Mouse (Mus musculus): ENCODE measurements around the gene Macf1.

The Macf1 gene

DNA sequence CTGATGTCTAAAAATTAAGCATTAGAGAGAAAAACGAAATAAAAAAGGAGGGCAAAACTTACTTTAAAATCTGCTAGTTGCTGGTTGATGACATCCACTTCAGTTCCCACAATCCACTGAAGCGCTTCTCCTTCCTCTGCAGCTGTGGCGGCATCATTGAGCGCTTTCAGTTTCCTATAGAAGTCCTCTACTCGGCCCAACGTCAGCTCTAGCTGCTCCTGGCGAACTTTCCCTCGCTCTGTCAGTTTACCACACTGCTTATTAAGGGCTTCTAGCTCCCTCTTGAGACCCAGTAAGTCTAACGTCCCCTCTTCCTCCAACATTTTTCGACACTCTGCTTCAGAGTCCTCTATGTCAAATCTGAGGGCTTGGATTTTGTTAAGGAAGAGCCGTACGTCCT lies 252.2 kb downstream of the Macf1 start:
- no peak for DNase-seq

DNA sequence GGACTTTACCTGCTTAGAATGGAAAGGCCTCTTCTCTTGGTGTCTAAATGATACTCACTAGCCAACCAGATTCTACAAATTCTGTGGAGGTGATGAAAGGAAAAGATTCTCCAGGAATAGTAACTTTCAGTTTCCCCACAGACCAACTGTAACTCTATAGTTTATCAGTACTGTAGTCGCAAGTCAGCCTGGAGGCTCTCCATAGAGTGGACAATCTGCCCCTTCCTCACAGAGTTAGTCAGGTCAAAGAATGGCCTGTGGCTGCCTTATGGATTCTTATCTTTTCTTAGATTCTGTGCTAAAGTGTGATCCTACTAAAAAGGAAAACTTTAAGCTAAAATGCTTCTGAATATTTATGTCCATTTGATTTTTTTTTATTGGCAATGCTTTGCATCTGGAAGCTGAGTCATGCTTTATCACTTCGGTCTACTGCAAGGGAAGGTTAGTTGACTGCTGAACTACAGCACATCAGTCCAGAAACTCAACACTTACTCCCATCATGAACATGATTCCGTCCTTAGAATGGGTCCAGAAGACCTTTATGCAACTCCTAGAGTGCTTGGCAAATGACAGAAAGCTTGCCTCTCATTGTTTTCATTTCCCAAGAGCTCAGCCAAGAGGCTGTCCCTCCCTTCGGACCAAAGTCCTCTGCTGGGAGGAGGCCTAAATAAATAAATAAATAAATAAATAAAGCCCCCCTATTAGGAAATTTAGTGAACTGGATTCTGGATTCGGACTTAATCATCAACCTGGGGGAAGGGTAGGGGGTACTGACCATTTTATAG lies 256.1 kb downstream of the Macf1 start:
- no peak for DNase-seq

DNA sequence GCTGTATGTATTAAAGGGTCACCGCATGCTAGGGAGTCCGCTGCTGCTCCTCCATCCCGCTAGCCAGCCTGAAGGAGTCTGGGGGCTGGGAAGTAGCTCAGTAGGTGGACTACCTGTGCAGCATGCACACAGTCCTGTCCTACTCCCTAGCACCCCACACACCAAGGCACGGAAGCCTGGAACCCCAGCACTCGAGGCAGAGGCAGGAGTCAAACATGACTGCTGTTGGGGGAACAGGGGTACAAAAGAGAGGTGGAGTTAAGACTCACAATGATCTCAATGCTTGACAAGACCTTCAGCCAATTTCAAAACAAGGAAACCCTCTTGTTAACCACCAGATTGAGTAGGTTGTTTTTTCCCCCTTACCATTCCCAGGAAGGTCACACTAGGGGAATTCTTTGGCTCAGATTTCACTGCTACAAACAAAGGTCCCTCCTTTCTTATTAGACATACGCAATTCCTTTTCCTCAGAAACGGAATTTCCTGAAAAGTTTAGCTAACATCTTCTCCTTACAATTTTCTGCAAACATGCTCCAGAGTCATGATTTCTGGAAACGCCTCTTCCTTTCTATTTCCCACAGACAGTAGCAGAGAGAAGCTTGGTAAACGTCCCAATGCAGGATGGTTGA lies 256.8 kb downstream of the Macf1 start:
- no peak for DNase-seq

DNA sequence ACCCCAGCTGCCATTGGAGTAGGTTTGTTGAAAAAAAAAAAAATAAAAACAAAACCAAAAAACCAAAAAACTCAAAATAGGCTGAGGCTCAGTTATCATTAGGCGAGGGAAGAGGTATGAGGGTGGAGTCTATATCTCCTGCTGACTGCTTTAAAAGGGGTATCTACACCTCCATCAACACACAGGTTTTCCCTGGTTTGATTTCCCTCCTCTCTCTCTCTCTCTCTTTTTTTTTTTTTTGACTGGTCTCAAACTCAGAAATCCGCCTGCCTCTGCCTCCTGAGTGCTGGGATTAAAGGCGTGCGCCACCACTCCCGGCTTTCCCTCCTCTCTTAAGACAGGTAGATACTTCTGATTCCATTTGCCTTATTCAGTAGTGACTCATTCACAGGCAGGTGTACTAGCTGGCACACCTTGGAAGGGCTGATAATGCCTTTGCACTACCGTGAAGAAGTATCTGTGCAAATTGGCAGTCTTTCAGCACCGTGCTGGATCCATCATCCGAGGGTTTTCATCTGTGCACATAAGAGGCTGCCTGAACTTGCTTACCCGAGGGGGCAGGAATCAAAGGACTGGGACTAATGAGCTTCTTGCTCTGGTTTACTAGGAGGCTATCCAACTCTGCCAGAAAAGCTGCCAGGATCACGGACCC lies 257.6 kb downstream of the Macf1 start:
- no peak for DNase-seq

DNA sequence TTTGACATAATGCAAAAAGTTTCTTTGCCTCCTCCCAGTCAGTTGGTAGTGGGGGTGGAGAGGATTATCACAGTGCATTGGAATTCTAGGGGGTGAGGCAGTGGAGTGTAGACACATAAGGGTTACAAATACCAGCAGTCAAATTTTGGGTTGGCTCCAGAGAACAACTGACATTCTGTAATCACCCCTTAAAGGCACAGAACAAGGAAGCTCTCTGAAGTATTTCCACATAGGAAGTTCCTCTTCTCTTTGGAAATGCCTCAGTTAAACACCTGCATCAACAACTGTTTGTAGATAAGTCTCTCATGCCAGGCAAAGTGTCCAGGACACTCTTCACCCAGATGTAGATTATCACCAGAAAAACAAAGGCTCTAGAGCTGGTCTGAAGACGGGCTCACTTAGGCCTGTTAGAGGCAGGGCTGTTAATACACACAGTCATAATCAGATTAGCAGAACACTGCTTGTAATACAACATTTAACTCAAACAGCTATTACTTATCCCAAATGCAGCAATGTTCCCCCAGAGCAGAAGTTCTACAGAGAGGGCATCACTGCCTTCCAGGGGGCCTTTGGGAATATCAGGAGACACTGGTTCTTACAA lies 258.4 kb downstream of the Macf1 start:
- no peak for DNase-seq

DNA sequence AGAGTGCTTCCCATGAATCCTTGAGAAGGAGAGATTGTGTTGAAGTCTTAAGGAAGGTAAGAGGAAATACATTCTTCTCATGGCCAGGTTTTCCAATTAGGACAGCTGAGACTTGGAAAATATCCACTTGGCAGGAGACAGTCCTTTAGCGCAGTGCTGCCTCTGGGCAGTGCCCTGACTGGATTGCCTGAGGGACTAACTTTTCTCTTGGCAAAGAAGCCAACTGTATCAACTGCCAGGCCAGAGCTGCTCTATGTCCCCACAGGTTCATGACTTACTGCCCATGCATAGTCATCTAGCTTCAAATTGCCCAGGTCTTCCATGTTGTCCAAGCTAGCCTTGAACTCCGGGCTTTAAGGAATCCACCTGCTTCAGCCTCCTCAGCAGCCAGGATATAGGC lies 260.1 kb downstream of the Macf1 start:
- no peak for DNase-seq

DNA sequence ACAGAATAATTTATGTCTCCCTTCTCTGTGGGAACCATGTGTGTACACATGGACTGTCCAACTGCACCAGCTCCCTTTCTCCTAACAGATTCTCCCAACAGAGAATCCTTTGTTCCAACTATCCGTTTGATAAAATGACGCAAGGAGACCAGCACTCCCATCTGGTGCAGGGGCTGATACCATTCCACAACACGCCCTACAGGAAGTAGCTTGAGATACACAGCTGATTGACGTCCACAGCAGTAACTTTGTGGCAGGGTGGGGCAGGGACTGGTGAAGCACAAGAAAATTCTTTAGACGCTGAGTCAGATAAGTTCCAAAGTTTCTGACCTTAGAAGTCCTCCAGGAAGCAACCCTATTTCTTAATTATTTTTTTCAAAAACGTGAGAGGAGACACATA lies 261.3 kb downstream of the Macf1 start:
- peak; percentile 54 for DNase-seq

DNA sequence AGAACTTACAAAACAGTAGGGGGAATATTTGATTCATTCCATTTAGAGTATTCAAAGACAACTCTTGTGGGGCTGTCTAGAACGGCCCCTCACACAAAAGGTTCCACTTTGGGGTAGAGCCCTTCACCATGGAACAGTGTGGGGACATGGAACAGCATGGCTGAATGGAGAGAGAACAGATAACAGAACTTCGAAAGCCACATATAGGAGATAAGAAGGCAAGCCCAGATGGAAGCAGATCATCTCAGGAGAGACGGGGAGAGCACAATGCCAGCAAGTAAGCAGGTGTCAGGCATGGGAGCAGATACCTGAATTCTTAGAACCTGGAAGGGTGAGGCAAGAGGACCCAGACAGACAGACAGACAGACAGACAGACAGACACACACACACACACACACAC lies 266.1 kb downstream of the Macf1 start:
- DNase-seq = no peak

DNA sequence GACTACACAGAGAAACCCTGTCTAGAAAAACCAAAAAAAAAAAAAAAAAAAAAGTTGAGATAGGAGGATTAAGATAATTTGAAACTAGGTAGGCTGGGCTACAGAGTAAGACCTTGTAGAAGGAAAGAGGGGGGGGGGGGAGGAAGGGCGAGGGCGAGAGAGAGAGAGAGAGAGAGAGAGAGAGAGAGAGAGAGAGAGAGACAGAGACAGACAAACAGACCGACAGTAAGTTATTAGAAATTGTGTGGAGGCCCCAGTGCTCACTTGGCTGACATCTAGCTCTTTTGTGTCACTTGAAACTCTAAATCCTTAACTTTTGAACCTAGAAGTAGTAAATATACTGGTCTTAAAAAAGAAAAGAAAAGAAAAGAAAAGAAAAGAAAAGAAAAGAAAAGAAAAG lies 266.7 kb downstream of the Macf1 start:
- DNase-seq = no peak

DNA sequence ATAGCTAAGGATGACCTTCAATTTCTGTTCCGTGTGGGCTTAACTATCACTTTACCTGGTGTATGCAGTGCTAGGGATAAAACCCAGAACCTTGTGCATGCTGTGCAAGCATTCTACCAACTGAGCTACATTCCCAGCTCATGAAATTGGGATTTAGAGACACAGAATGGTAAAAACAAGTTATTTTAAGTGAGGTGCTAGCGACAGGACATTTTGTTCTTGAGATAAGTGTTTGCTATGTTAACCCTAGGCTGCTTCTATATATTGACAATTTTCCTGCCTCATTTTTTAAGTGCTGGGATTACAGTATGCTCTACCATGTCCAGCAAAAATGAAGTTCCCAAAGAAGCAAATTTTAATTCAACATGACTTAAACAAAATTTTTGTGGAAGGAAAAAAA lies 267.3 kb downstream of the Macf1 start:
- DNase-seq = no peak

DNA sequence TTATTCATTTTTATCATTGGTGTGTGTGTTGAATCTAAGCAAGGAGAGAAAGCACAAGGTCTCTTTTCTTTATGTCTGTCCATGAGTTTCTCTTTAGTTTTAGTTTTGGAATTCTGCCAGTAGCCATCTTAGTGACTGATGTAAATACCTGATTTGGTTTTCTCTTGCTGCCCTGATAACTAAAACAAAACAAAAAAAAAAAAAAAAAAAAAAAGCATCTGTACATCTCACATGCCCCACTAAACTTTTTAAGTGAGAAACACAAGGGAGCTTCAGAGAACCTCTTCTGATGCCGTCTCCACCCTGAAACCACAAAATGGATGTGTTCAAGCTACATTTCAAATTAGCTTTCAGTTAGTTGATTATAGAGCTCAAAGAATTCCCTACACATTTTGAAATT lies 268.6 kb downstream of the Macf1 start:
- DNase-seq = no peak

DNA sequence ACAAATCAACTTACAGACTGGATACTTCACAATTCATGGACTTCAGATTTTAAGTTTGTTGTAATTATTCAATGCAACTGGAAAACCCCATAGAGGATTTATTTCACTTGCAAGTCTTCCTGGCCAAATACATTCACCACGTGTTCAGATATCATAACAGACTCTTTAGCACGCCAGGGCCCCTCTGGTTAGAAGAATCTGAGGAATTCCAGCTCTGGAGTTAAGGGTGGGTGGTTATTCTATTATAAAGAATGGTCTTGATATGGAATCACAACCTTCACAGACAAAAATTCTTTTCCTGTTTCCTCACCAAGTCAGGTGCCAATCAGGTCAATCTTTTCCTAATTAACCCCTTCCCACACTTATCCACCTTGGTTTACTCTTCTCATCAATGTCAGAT lies 270.3 kb downstream of the Macf1 start:
- DNase-seq = no peak

DNA sequence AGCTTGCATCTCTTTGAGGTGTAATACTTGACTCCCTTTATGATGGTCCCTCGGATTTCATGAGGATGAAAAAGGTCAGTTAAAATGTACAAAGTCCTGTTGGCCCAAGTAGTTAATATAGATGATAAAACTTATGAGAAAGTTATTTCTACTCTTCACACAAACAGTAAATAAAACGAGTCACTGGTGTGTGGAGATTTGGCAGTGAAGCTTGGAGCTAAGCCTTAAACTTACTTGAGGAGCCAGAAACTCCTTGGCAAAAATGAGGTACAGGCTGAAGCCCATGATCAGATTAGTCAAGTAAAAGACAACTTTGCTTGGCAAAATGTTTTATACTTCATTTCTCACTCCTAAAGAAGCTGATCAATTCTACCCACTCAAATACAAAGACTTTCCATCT lies 271.2 kb downstream of the Macf1 start:
- no peak for DNase-seq

DNA sequence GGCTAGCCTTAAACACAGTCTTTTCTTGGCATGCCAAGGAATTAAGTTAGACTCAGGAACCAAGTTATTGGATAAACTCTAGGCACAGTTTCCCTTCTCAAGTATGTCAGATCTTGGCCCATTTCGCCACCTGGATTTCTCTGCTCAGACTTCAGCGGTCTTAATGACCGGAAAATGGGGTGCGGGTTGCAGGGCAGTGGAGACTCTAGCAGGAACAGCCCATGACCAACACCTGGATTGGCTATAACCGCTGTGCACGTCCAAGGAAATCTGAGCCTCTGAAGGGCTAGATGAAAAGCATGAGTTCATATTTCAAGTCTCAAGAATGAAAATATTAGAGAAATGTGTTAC lies 271.7 kb downstream of the Macf1 start:
- DNase-seq = no peak

DNA sequence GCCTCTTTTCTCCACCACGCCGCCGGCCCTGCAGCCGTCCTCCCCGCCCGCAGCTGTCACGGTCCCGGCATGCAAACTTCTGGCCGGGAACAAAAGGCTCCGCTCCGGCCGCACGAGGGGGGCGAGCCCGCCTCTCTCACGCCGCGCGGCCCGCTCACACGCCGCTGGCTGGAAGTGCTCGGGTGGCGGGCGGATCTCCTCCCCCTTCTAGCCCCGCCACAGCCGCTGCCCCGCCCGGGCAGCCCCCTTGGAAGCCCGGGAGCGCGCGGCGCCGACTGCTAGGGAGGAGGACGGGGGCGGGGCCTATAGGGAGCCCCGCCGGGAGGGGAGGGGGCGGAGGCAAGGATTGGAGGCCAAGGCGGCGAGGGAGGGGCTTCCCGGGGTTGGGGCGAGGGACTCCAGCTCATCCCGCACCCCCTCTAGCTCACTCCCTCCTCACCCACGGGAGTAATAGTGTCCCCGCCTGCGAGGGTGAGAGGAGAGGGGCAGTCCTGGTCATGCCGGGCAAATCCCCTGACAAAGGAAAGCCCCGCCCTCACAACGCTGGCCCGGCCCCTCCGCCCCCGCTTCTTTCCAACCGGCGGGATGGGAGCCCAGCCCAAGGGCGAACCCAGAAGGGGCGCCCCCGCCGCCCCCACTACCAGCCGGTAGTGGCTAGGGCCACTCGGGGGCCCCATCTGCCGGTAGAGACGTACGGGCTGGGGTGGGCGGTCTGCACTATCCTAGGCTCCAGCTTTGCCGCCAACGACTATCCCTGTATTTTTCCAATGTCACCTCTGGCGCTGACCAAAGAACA lies 272.2 kb downstream of the Macf1 start:
- DNase-seq = peak; percentile 91

DNA sequence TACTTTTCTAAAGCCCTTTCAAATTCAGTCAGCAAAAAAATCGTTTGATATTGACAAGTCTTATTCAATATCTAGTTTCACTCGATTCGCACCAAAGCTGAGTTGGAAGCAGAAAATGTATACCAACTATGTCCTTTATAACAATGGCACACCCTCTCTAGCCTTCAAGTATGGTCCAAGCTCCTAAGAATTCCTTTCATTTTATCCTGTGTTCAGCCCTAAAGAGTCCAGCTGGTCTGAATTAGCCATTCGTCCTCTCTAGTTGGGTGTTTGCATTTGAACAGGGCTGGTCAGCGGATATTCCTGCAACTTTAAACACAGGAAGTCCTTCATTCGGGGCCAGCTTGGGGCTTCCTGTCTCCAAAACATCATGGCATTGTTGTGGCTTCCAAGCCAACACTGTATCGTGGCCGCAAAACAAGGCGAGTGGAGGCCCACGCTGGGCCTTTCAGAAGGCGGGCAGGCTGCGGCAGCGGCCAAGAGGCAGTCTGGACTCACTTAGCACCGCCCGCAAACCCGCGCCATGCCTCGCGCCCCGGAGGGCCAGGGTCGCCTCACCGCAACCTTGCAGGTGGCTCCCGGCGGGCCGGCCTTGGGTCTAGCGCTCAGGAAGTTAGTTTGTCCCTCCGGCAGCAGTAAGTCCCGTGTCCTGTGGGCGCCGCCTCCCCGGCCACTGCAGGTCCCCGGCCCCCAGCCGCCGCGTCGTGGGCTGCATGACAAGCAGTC lies 273.0 kb downstream of the Macf1 start:
- DNase-seq = peak; percentile 51

DNA sequence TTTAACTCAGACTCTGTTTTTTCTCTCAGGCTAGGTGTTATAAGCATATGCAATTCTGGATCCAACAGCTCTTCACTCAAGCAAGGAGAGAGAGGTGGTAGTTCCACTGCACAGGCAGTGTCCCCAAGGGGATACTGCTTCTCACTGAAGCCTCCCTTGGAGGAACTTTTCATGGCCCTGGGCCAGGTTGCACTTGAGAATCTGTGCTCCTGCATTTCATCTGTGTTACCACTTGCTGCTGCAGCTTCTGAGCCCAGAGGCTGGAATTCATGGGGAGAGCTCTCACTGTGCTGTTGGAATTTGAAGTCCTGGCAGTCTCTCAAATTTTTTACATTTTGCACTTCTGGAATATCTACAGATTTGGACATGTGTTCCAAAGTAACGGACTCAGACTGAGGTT lies 274.4 kb downstream of the Macf1 start:
- no peak for DNase-seq

DNA sequence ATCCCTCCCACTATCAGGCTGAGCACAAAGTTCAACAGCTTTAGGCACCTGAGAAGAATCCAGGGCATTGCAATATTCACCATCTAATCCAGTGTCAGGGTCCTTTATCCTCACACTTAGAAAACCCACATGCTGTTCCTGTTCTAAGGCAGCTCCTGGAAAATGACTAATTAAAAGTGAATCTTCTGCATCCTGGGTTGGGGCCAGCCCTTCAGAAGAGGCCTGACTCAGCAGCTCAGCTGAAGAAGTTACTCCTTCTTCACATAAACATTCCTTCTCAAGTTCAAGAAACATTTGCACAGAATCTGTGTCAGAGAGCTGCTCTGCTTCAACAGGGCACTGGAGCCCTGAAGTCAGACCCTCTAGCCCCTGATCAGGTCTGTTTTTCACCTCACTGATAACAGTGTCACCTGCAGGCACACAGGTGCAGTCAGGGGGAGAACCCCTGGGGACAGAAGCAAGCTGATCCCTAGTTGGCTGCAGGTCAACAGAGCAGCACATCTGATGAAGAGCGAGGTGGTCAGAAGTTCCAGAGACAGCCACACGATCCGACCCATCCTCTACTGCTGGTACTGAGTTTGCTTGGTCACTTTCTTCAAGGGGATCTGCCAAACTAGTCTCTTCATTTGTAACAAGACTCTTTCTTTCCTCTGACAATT lies 275.0 kb downstream of the Macf1 start:
- DNase-seq = no peak

DNA sequence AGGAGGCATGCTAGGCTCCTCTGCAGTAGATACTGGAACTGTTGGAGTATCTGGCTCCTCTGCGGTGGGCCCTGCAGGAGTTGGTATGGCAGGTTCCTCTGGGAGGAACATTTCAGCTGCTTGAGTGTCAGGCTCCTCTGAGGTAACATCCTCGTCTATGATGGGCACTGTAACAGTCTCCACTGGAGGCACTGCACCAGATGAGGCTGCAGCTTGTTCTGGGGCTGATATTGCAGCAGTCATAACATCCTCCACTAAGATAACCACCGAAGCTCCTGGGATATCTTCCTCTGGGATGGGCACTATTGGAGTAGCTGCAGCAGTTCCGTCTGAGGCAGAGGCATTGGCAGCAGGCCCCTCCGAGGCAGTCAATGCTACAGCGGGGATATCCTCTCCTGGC lies 276.4 kb downstream of the Macf1 start:
- DNase-seq = no peak

DNA sequence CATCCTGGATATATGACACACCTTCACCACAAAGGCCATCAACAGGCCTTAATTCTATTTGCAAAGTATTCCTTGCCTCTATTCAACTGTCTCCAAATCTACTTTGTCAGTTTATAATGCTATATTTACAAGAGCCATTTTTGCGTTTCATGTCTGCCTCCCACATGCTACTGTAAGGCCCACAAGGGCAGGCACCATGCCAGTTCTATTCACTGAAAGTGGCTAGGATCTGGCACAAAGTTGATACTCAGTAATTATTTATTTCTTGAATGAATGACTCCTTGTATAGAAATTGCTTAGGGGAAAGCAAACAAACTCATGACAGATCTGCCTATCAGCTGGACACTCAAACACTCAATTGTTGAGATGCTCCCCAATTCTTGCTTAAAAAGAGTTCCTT lies 280.1 kb downstream of the Macf1 start:
- DNase-seq = no peak

DNA sequence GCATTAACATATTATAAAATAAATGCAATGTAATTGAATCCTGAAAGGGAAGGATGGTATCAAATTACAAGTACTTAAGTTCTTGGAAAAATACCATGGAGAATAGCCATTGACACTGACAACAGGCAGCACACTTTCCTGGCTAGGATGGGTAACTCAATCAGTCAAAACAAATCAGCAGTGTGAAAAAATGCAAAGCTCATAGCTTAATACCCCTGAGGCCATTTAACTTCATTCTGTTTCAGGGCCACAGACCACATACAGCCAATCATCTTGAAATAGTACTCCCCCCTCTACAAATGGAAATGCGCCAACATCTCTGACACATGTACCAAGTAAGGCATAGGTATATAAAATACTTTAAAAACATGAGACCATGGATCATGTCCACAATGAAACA lies 281.9 kb downstream of the Macf1 start:
- no peak for DNase-seq

DNA sequence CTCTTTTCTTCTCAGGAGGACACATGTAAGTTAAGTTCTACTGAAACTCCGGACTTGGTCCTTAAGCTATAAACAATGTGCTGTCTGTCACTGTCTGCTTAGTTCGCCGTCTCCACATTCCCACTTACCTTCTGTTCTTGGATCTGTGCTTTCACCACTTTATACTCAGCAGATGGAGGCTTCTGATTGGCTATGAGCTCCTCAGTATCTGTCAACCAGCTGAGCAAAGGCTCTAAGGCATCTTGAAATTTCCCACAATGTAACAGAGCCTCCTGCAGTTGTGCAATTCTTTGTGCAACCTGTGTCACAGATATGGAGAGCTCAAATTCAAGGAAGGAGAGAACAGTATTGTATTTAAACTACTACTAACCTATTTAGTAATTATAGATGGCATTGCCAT lies 282.9 kb downstream of the Macf1 start:
- no peak for DNase-seq
